Mouse (Mus musculus) lung, postnatal 4 days (tissue): ENCODE measurements around the gene Htr5a.

Source experiments
- DNase-seq, 2 experiments: peaks; one replicate each; pipeline ENCODE4 v3.0.0; 2021

Htr5a gene

GRCm38 (mm10) chr5:27841701-27842295, at the start of gene Htr5a:
Gene Htr5a, plus strand, starts transcription at chr5:27842149.
- DNase-seq: peak; percentile 10 to 24

- no peak for DNase-seq
Measured at GRCm38 (mm10) chr5:27792173-27792470, 49.8 kb upstream of the Htr5a start.

- no peak for DNase-seq
Measured at GRCm38 (mm10) chr5:27792531-27793205, 49.3 kb upstream of the Htr5a start.

- peak; percentile 63 to 81 for DNase-seq
Measured at GRCm38 (mm10) chr5:27793923-27794322, 48.0 kb upstream of the Htr5a start.

GRCm38 (mm10) chr5:27814282-27814681, 27.7 kb upstream of the Htr5a start:
- no peak for DNase-seq

- no peak for DNase-seq
Measured at GRCm38 (mm10) chr5:27818840-27819672, 22.9 kb upstream of the Htr5a start.

- DNase-seq: no peak
Measured at GRCm38 (mm10) chr5:27821161-27821560, 20.8 kb upstream of the Htr5a start.

GRCm38 (mm10) chr5:27827971-27828370, 14.0 kb upstream of the Htr5a start:
- no peak for DNase-seq

- DNase-seq: no peak
Measured at GRCm38 (mm10) chr5:27835096-27835495, 6.9 kb upstream of the Htr5a start.

- no peak for DNase-seq
Measured at GRCm38 (mm10) chr5:27838061-27838460, 3.9 kb upstream of the Htr5a start.

- no peak for DNase-seq
Measured at GRCm38 (mm10) chr5:27842671-27843320, 847 bp downstream of the Htr5a start.

GRCm38 (mm10) chr5:27846979-27847378, 5.0 kb downstream of the Htr5a start:
- DNase-seq: no peak

GRCm38 (mm10) chr5:27854290-27854689, 12.3 kb downstream of the Htr5a start:
- no peak for DNase-seq

- no peak for DNase-seq
Measured at GRCm38 (mm10) chr5:27855726-27856125, 13.8 kb downstream of the Htr5a start.

- no peak for DNase-seq
Measured at GRCm38 (mm10) chr5:27873240-27874082, 31.5 kb downstream of the Htr5a start.

GRCm38 (mm10) chr5:27874211-27874610, 32.3 kb downstream of the Htr5a start:
- no peak for DNase-seq

- no peak for DNase-seq
Measured at GRCm38 (mm10) chr5:27875341-27876105, 33.6 kb downstream of the Htr5a start.

- no peak for DNase-seq
Measured at GRCm38 (mm10) chr5:27878356-27878755, 36.4 kb downstream of the Htr5a start.

- DNase-seq: no peak
Measured at GRCm38 (mm10) chr5:27879726-27880125, 37.8 kb downstream of the Htr5a start.

GRCm38 (mm10) chr5:27880329-27881036, 38.5 kb downstream of the Htr5a start:
- no peak for DNase-seq

- DNase-seq: no peak
Measured at GRCm38 (mm10) chr5:27881261-27881660, 39.3 kb downstream of the Htr5a start.
